Mouse (Mus musculus) midbrain, embryonic 14.5 days (tissue): ENCODE data around the gene Stk32b. TPM values are rescaled to one million over a fixed set of nuclear protein-coding genes. Genes with fewer than 3 reads are reported as not detected.

Experiments used
- ATAC-seq: fragments of 200-750 bp; cut with Nextera tagmentation; 2 replicates; pipeline ENCODE4 v1.8.0; 2017; ENCODE audit warnings: moderate number of reproducible peaks, moderate library complexity; ENCODE audit not compliant: low FRiP score, low TSS enrichment
- DNase-seq: peaks from one replicate; pipeline ENCODE4 v3.0.0-alpha.2; 2015
- H3K27ac ChIP-seq: fragments of 300-500 bp; sonication (generic); replicated peaks from 2 replicates; pipeline ENCODE4 v1.5.1; 2014; ENCODE audit warnings: mild to moderate bottlenecking, low read depth, low read length, moderate library complexity
- H3K27me3 ChIP-seq: fragments of 300-500 bp; sonication (generic); 2 replicates; pipeline ENCODE4 v1.6.1; 2014; ENCODE audit warnings: low read length, control low read depth, mixed read lengths; ENCODE audit not compliant: control insufficient read depth, insufficient read depth
- H3K36me3 ChIP-seq: fragments of 300-500 bp; sonication (generic); 2 replicates; pipeline ENCODE4 v1.6.1; 2014; ENCODE audit warnings: low read length, control low read depth; ENCODE audit not compliant: control insufficient read depth, insufficient read depth
- H3K4me1 ChIP-seq: fragments of 300-500 bp; sonication (generic); 2 replicates; pipeline ENCODE4 v1.6.1; 2014; ENCODE audit warnings: mild to moderate bottlenecking, antibody characterized with exemption, low read length, control low read depth; ENCODE audit not compliant: control insufficient read depth, insufficient read depth
- H3K4me2 ChIP-seq: fragments of 300-500 bp; sonication (generic); 2 replicates; pipeline ENCODE4 v1.6.1; 2014; ENCODE audit warnings: mild to moderate bottlenecking, low read length, moderate library complexity
- H3K4me3 ChIP-seq: fragments of 300-500 bp; sonication (generic); replicated peaks from 2 replicates; pipeline ENCODE4 v1.5.1; 2014; ENCODE audit warnings: low read depth, low read length
- H3K9ac ChIP-seq: fragments of 300-500 bp; sonication (generic); replicated peaks from 2 replicates; pipeline ENCODE4 v1.6.1; 2014; ENCODE audit warnings: mild to moderate bottlenecking, low read length, moderate library complexity
- H3K9me3 ChIP-seq: fragments of 300-500 bp; sonication (generic); 2 replicates; pipeline ENCODE4 v1.6.1; 2016; ENCODE audit warnings: low read length, control low read depth, mixed read lengths; ENCODE audit not compliant: control insufficient read depth
- WGBS: fragments of 180-500 bp; shearing (Covaris S2); extraction: QIAGEN DNeasy Blood & Tissue Kit; methylation state at CpG from one replicate; pipeline ENCODE4 v1.1.7; 2014; 5-methylcytosine and 5-hydroxymethylcytosine counted together
- polyA plus RNA-seq: library from polyadenylated mRNA; unstranded; fragments of >200 nt; fragmentation: Nextera tagmentation; extraction: Ambion mirVana; gene quantifications from 2 replicates; pipeline ENCODE4 v1.2.1, GENCODE M21; 2014

Stk32b gene
- polyA plus RNA-seq, 1 experiment from 2014 or later: 33.4 TPM

DNA sequence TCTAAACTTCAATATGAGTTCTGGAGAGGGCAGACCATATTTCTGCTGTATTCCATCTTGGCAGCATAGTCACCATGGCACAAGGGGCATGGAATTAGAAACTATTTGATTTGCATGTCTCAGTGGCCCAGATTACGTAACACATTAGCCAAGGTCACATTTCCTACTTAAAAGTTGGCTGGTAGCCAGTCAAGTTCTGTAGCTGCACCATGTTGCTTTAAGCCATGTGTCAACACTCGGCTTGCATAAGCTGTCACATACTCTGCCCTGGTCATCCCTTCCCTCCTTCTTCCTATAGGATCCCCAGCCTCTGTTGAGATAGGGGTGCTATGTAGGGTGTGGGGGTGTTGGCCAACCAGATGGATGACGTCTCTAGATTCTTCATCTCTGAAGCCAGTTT lies 196.5 kb downstream of the Stk32b start:
- Histone ChIP-seq H3K9me3 (no peaks in the 10 kb centered on the region), H3K4me3 (no peak overlapping the region), H3K4me1 (no peaks in the 10 kb centered on the region), H3K36me3 (no peaks in the 10 kb centered on the region), H3K27me3 (no peaks in the 10 kb centered on the region), H3K27ac (no peak overlapping the region), H3K4me2 (no peak overlapping the region), H3K9ac (no peak overlapping the region)
- no peak for DNase-seq
- 82% methylated on average over 3 of the region's 3 CpGs for whole genome bisulfite sequencing
- ATAC-seq: no peak

DNA sequence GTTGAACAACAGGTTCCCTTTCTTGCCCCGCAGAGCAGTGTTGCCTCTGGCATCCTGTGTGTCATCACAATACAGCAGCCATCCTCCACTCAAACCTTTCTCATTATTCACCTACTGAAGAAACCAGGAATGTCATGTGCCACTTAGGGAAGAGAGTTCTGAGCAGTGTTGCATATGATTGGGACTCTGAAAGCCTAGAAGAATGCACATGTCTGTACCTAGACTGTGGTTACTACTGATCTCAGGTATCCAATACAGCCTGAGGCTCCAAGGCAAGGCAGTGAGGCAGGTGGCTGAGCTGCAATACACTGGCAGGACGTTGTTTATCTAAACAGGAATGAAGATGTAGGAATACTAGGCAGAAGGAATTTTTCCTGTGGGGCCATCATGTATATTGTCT lies 204.5 kb downstream of the Stk32b start:
- Histone ChIP-seq H3K9me3 (no peaks in the 10 kb centered on the region), H3K4me1 (no peaks in the 10 kb centered on the region), H3K9ac (no peak overlapping the region), H3K4me2 (no peak overlapping the region), H3K4me3 (no peak overlapping the region), H3K36me3 (no peaks in the 10 kb centered on the region), H3K27ac (no peak overlapping the region), H3K27me3 (no peaks in the 10 kb centered on the region)
- DNase-seq (peak; percentile 38), ATAC-seq (no peak)
- WGBS: 39% methylated on average over 2 of the region's 2 CpGs

DNA sequence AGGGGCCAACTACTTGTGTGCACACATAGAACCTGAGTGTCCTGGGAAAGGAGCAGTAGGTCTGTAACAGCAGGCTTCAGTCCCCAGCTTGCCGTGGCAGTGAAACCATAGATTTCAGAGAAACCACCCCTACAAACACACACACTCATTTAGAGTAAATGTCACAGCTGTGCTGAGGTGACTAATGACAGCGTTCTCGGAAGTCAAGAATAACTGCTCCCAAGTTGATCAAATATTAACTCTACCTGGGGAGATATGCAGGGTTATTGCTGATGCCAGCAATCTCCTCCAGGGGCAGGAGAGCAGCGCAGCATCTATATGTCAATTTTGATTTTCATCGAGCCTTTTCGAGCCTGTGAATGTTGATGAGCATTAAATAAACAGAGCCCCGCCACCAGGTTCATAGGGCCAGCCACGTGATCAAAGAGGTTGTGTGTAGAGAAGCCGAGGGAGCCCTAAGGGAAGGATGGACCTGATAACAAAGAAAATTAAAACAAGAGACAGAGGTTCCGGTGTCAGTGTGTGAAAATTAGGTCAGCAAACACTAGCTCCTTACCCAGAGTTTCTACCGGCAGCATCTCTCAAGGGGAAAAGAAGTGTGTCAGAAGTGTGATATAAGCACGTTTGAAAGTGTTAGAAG lies 210.0 kb downstream of the Stk32b start:
- DNase-seq (peak; percentile 46), ATAC-seq (no peak)
- 49% methylated on average over 12 of the region's 12 CpGs for WGBS
- Histone ChIP-seq H3K4me3 (no peak overlapping the region), H3K4me2 (no peak overlapping the region; the same call in 1 of the 2 replicates), H3K9ac (no peak overlapping the region), H3K27ac (0 out of 2 replicates have a peak overlapping the region, but pooled peaks have one; percentile 8), H3K4me1 (no peaks in the 10 kb centered on the region), H3K27me3 (no peaks in the 10 kb centered on the region), H3K36me3 (no peaks in the 10 kb centered on the region), H3K9me3 (no peaks in the 10 kb centered on the region)

DNA sequence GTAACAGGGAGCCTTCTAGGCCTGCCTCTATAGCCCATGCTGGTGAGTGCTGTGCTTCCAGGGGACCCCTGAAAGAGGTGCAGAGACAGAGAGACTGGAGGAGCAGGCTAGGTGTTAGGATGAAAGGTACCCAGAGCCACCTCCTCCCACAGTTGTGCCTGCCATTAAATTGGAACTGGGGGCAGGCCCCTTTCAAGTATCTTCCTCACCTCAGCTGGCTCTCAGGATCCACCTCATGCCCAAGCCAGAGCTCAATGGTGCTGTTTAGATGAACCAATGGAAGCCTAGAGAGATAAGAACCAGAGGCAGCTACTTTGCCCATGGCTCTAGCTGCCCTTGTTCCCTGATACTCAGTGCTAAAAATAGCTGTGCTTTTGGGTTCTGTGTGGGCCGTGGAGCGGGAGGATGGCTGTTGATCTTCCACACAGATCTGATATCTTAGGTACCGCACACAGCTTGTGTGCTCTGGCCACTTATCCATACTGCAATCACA lies 221.9 kb downstream of the Stk32b start:
- no peak overlapping the region for H3K27ac ChIP-seq
- no peaks in the 10 kb centered on the region for H3K27me3 ChIP-seq
- no peak for DNase-seq
- no peaks in the 10 kb centered on the region for H3K4me1 ChIP-seq
- H3K4me2 ChIP-seq: no peak overlapping the region
- ATAC-seq: no peak
- H3K9ac ChIP-seq: no peak overlapping the region
- no peaks in the 10 kb centered on the region for H3K9me3 ChIP-seq
- WGBS: 91% methylated on average over 3 of the region's 3 CpGs
- H3K4me3 ChIP-seq: no peak overlapping the region
- no peaks in the 10 kb centered on the region for H3K36me3 ChIP-seq

DNA sequence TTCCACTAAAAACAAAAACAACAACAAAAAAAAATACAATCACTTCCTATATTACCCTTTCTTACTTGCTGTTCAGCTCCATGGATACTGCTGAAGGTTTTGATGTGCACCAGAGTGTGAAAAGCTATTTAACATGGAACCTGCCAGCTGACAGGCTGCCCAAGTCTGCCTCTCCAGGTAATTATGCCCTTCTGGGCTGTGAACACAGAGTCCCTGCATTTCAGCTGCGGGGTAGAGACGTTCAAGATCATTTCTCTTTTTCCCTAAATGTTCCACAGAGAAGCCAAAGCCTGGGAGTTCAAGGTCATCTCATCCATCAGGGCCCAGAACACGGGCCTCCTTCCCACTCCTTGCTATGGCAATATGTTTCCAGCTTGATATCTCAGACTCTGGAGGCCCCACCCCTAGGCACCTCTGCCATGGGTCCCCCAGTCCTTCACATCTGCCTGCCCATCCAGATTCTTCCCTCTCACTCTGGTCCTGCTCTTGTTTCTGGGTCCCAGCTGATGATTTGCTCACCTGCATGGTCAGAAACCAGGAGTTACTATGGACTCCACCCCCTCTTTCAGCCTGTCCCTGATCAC lies 244.9 kb downstream of the Stk32b start:
- Histone ChIP-seq H3K4me3 (no peak overlapping the region), H3K4me1 (no peaks in the 10 kb centered on the region), H3K9me3 (no peaks in the 10 kb centered on the region), H3K27ac (no peak overlapping the region), H3K4me2 (no peak overlapping the region), H3K9ac (no peak overlapping the region), H3K27me3 (no peaks in the 10 kb centered on the region), H3K36me3 (no peaks in the 10 kb centered on the region)
- DNase-seq: no peak
- 73% methylated on average over 3 of the region's 3 CpGs for WGBS
- no peak for ATAC-seq

DNA sequence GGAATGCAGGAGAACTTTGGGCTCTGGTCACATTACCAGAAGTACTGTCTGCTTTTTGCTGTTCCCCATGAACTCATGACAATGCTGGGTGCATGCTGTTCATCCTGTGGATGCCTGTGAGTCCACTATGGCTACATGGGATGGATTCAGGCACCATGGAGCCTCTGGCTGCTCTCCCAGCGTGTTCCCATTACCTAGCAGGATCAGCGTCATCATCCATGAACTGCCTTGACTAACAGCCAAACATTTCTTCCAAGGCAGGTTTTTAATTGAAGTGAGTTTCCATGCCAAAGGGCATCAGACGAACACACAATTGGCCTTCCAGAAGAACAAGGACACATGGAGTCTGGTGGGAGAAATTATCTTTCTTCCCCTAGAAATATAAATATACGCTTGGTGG lies 245.4 kb downstream of the Stk32b start:
- H3K9me3 ChIP-seq: no peaks in the 10 kb centered on the region
- no peak for ATAC-seq
- no peak overlapping the region for H3K27ac ChIP-seq
- no peaks in the 10 kb centered on the region for H3K4me1 ChIP-seq
- H3K9ac ChIP-seq: no peak overlapping the region
- 79% methylated on average over 4 of the region's 4 CpGs for WGBS
- no peak for DNase-seq
- H3K36me3 ChIP-seq: no peaks in the 10 kb centered on the region
- H3K27me3 ChIP-seq: no peaks in the 10 kb centered on the region
- H3K4me2 ChIP-seq: no peak overlapping the region
- H3K4me3 ChIP-seq: no peak overlapping the region

DNA sequence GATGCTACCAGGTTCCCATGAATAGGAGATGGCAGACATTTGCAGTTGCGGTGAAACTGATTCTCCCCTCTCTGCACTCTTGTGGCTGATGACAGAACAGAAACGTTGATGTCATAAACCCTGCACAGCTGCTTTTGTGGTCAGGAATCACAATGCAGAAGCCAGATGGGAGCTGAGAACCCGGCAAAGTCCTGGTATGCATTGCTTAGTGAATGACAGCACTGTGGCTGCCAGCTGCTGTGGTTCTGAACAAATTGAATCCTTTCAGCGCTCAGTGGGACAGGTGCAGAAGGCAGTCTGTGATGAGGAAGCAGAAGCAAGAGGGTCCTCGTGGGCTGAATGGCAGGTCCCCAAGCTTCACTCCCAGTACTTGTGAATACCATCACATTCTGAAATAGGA lies 247.9 kb downstream of the Stk32b start:
- 72% methylated on average over 5 of the region's 5 CpGs for WGBS
- no peak for DNase-seq
- Histone ChIP-seq H3K4me2 (no peak overlapping the region), H3K4me3 (no peak overlapping the region), H3K9ac (no peak overlapping the region), H3K4me1 (no peaks in the 10 kb centered on the region), H3K36me3 (no peaks in the 10 kb centered on the region), H3K27ac (no peak overlapping the region), H3K27me3 (no peaks in the 10 kb centered on the region), H3K9me3 (no peaks in the 10 kb centered on the region)
- ATAC-seq: no peak

DNA sequence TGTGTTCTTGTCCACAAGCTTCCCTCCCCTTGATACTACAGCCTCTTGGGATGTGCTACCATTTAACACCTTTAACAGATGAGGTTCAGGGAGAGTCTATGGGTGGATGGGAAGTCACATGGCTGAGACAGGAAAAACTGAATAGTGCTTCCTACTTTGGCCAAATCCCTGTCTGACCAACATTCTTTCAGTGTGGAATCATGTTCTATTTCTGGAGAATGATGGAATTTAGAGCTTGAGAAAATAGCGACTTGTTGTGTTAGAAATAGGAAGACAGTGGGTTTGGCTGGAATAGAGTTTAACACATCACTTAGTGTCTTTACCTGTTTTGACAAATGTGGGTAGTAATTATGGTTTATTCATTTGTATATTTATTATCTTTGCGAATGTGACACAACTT lies 249.3 kb downstream of the Stk32b start:
- no peak overlapping the region for H3K4me2 ChIP-seq
- no peak overlapping the region for H3K4me3 ChIP-seq
- no peaks in the 10 kb centered on the region for H3K4me1 ChIP-seq
- DNase-seq (no peak), ATAC-seq (no peak)
- no peaks in the 10 kb centered on the region for H3K27me3 ChIP-seq
- H3K27ac ChIP-seq: no peak overlapping the region
- no peak overlapping the region for H3K9ac ChIP-seq
- no peaks in the 10 kb centered on the region for H3K9me3 ChIP-seq
- H3K36me3 ChIP-seq: no peaks in the 10 kb centered on the region
- 89% methylated on average over 2 of the region's 2 CpGs for WGBS

DNA sequence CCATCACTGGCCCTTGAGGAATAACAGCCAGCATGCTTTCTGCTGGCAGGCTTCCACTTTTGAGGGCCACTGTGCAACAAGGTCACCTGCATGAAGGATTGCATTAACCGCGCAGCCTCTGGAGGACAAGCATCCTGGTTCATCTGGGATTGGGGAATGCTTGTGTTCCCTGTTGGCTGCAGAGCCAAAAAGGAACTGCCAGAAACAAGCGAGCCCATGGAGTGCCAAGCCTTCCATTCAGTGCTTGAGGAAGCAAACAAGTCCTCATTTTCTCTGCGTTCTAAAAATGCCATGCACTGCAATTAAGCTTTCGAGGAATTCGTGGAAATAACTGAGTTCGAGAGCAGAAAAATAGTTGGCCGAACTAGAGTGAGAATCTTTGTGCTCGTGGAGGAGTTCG lies 251.5 kb downstream of the Stk32b start:
- Histone ChIP-seq H3K4me1 (no peaks in the 10 kb centered on the region), H3K4me3 (no peak overlapping the region), H3K9me3 (no peaks in the 10 kb centered on the region), H3K27ac (no peak overlapping the region), H3K36me3 (no peaks in the 10 kb centered on the region), H3K9ac (no peak overlapping the region), H3K4me2 (no peak overlapping the region), H3K27me3 (no peaks in the 10 kb centered on the region)
- 92% methylated on average over 10 of the region's 10 CpGs for WGBS
- DNase-seq (no peak), ATAC-seq (no peak)
